Mouse (Mus musculus) bone marrow macrophage, adult 2 months (primary cell): Measurements from ENCODE around the gene Lipo4.

Source experiments
- CTCF ChIP-seq: IDR thresholded peaks from 2 replicates; pipeline ENCODE4 v1.5.1; 2012; ENCODE audit warnings: low read depth, mild to moderate bottlenecking, low read length, moderate library complexity
- POLR2A ChIP-seq: IDR thresholded peaks from 2 replicates; pipeline ENCODE4 v1.6.1; 2012; ENCODE audit warnings: mild to moderate bottlenecking, low read depth, low read length, borderline replicate concordance

DNA sequence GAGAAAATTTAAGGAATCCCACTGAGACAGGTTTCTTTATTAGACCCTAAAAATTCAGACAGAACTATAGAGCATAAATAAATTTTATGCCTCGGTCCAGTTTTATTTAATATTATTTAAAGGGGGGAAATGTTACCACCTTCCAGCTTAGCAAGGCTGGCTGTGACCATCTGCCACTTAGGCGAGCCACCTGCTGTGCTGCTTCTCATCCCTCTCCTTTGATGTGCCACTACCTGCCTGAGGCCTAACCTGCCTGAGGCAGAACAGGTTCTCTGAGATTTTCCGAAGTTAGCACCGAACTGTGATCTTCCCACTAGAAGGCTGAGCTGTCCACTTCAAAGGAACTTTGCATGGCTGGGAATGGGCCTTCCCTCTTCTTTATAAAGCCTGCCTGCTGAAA, 63.9 kb downstream of the Lipo4 start:
- TF ChIP-seq CTCF (no peak), POLR2A (no peak)
